ENCODE assay signal across 8 mouse cellular contexts in genomic region chr13:74617163-74618019, GRCm38 (mm10). TPM values are rescaled to one million over a fixed set of nuclear protein-coding genes. Genes with fewer than 3 reads are reported as not detected.
DNase-seq lines count a peak whose midpoint lies in the region; ATAC-seq and TF ChIP-seq lines count a peak whose summit lies in the region.
"Not testable (repeated sequence)": the region's sequence is repeated elsewhere in the genome, so short reads cannot be mapped to it uniquely, and the experiment has no call there.

No protein-coding gene starts in this region.

- H3K4me1 ChIP-seq in brown adipose tissue, adult 24 weeks (ENCODE audit: control insufficient read depth, insufficient read depth, insufficient read length, low read length); heart, embryonic 13.5 days; liver, embryonic 11.5 days (replicated peaks; ENCODE audit: control insufficient read depth, insufficient read depth, low read length): not testable (repeated sequence)

- not testable (repeated sequence) for H3K9me3 ChIP-seq in heart, embryonic 13.5 days; liver, embryonic 11.5 days (ENCODE audit: control insufficient read depth, low read length)

- H3K9ac ChIP-seq in heart, embryonic 13.5 days, result peak overlapping the region; percentile 82
- H3K9ac ChIP-seq in liver, embryonic 11.5 days (ENCODE audit: low read depth, low read length), result peak overlapping the region; percentile 66

- H3K79me2 ChIP-seq in myocyte (ENCODE audit: control insufficient read depth, insufficient read depth), result not testable (repeated sequence)

- peak overlapping the region; percentile 73 for H3K4me2 ChIP-seq in heart, embryonic 13.5 days
- H3K4me2 ChIP-seq in liver, embryonic 11.5 days, result peak overlapping the region; percentile 63
- peak overlapping the region; percentile 73 for H3K4me2 ChIP-seq in myocyte (ENCODE audit: low read depth)

- H3K27ac ChIP-seq in brown adipose tissue, adult 24 weeks (replicated peaks; ENCODE audit: low read depth, low read length), result peak overlapping the region; percentile 95
- H3K27ac ChIP-seq in heart, embryonic 13.5 days (replicated peaks), result peak overlapping the region; percentile 93
- peak overlapping the region; percentile 87 for H3K27ac ChIP-seq in liver, embryonic 11.5 days (ENCODE audit: low read depth, low read length)

- H3K4me3 ChIP-seq in brown adipose tissue, adult 24 weeks (ENCODE audit: insufficient read depth, low read depth, low read length), result peak overlapping the region; percentile 95
- peak overlapping the region; percentile 67 for H3K4me3 ChIP-seq in heart, embryonic 13.5 days
- peak overlapping the region; percentile 61 for H3K4me3 ChIP-seq in liver, embryonic 11.5 days (ENCODE audit: low read depth, low read length)
- H3K4me3 ChIP-seq in myocyte, result peak overlapping the region; percentile 52

- not testable (repeated sequence) for H3K36me3 ChIP-seq in heart, embryonic 13.5 days; liver, embryonic 11.5 days (ENCODE audit: control insufficient read depth, insufficient read depth, low read length); myocyte (ENCODE audit: control insufficient read depth, insufficient read depth)

- peak; percentile 71 for DNase-seq in fibroblast of lung, adult 2 months (ENCODE audit: low read depth)
- peak; percentile 86 for DNase-seq in kidney, postnatal 10 days
- DNase-seq in liver, embryonic 11.5 days (ENCODE audit: low spot score), result peak; percentile 71
- DNase-seq in spleen, postnatal 4 days (ENCODE audit: low spot score in 2 of 2), result peak; percentile 73 to 79

- H3ac ChIP-seq in myocyte (ENCODE audit: control insufficient read depth, insufficient read length), result not testable (repeated sequence)

- not testable (repeated sequence) for H3K27me3 ChIP-seq in heart, embryonic 13.5 days (replicated peaks); liver, embryonic 11.5 days (replicated peaks; ENCODE audit: control insufficient read depth, insufficient read depth, low read length); myocyte (ENCODE audit: control insufficient read depth, insufficient read depth, insufficient read length)

- ATAC-seq in CD4-positive, CD25-positive, alpha-beta regulatory T cell, adult 4 months, result peak; percentile 95
- peak; percentile 82 for ATAC-seq in heart, embryonic 13.5 days (ENCODE audit: extremely low read depth, insufficient number of reproducible peaks, low FRiP score, low TSS enrichment)
- ATAC-seq in liver, embryonic 11.5 days (replicated peaks; ENCODE audit: low FRiP score), result peak; percentile 96

- 10% methylated on average over 22 of the region's 22 CpGs for WGBS in heart, embryonic 13.5 days
- WGBS in liver, embryonic 11.5 days, result 9% methylated on average over 22 of the region's 22 CpGs

- TF ChIP-seq POLR2A in myocyte (IDR thresholded peaks at IDR 0.05; ENCODE audit: insufficient read length, low read depth), result peak; percentile 25

RNA-seq across cellular contexts. Expression of gene Erap1, which starts 22.0 kb away (rescaled TPM):
- polyA plus RNA-seq in CD4-positive, CD25-positive, alpha-beta regulatory T cell, adult 4 months (2017; shearing (Covaris generic)), result 10 to 100 TPM; 83.5 to 86.2 TPM
- 26.1 and 40.0 TPM in 2 replicates for polyA plus RNA-seq in brown adipose tissue, adult 24 weeks (2012; ENCODE audit: insufficient read depth, insufficient read length, missing spikeins)
- 11.3 TPM in 2 replicates for polyA plus RNA-seq in heart, embryonic 13.5 days (2015; fragmentation: Nextera tagmentation; extraction: Ambion mirVana)
- polyA plus RNA-seq in liver, embryonic 11.5 days (2014; fragmentation: Nextera tagmentation; extraction: Ambion mirVana), result 17.0 and 19.0 TPM in 2 replicates
- polyA plus RNA-seq in myocyte (2012; fragmentation: generic; extraction: Trizol), result 3.8 TPM

Comparison
In these comparisons a context has a peak if more than half of its experiments do, and no peak if none do; other contexts are left out.
1. Peak in every context shown above with its lines: DNase-seq, ATAC-seq, H3K4me3 ChIP-seq and H3K27ac ChIP-seq.